Mouse (Mus musculus) layer of hippocampus, adult 6 months (tissue): ENCODE data around the gene Lamc1. TPM values are rescaled to one million over a fixed set of nuclear protein-coding genes. Genes with fewer than 3 reads are reported as not detected.

Experiments
- long read RNA-seq, 2 experiments: library from polyadenylated mRNA; unstranded; transcript quantifications; one replicate each; pipeline ENCODE4 v2.0.0; 2019 to 2020
- polyA plus RNA-seq: library from polyadenylated mRNA; unstranded; fragments of <200 nt; fragmentation: Nextera tagmentation; gene quantifications from 2 replicates; pipeline ENCODE4 v1.2.3, GENCODE M21; 2021

Gene Lamc1
- polyA plus RNA-seq = 2.9 and 3.4 TPM in 2 replicates
- long read RNA-seq, experiment 1, full-length matches to known transcripts = 1 of 10 reads
- long read RNA-seq, experiment 1, partial matches to known transcripts = 6 of 10 reads
- long read RNA-seq, experiment 1, other reads (novel, unspliced or antisense) = 3 of 10 reads
- long read RNA-seq, experiment 2, full-length matches to known transcripts = 2 of 19 reads
- long read RNA-seq, experiment 2, partial matches to known transcripts = 15 of 19 reads
- long read RNA-seq, experiment 2, other reads (novel, unspliced or antisense) = 2 of 19 reads

GRCm38 (mm10) chr1:153332444-153333295 is at the start of gene Lamc1:
Gene Lamc1, minus strand, starts transcription at chr1:153332786.

GRCm38 (mm10) chr1:153185828-153186803 is 146.5 kb downstream of the Lamc1 start, which contains the start of gene Lamc2:
Gene Lamc2, minus strand, starts transcription at chr1:153186447.

Other genes starting within 250 kb of the Lamc1 start
- gene Lamc2, start 146.3 kb downstream of the Lamc1 start, polyA plus RNA-seq = 0.79 and 1.7 TPM in 2 replicates
- gene Shcbp1l, start 92.4 kb upstream of the Lamc1 start, polyA plus RNA-seq = 0.49 and 0.58 TPM in 2 replicates
- 15.4 and 19.4 TPM in 2 replicates for gene Dhx9, start 154.9 kb upstream of the Lamc1 start, polyA plus RNA-seq
- 3.8 and 4.0 TPM in 2 replicates for gene Npl, start 217.3 kb upstream of the Lamc1 start, polyA plus RNA-seq